Mouse (Mus musculus) liver, adult (tissue): ENCODE measurements around the gene Gm4756.

Experiments
- GATA4 ChIP-seq: IDR thresholded peaks from 2 replicates; pipeline ENCODE4 v1.6.1; 2014; ENCODE audit warnings: mild to moderate bottlenecking, low read length; ENCODE audit not compliant: insufficient replicate concordance

The Gm4756 gene

GRCm38 (mm10) chr12:72649611-72650330 is at the start of gene Gm4756:
Gene Gm4756 (minus strand): TSS chr12:72649661.
- TF ChIP-seq GATA4: no peak

DNA sequence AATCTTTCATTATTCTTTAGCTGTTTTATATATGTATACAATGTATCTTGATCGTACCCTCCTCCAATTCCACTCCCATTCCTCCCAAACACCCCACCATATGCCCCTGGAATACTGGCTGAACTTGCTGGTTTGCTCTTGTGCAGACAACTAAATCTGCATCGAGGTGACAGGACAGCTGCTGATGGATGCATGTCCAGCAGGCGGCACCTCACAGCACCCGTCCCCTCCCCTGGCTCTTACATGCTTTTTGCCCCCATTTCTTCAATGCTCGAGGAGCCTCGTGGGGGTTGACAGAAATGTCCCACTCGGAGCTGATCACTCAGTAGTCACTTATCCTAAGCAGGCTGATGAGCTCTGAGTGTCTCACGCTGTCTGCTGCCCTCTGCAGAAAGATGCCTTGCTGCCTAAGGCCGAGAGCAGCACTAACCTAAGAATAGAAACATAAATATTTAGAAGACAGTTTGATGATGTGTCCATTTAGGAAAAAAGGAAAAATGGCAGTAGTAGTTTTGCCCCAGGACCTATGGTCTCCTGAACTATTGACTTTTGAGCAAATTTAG is 45.5 kb upstream of the Gm4756 start:
- TF ChIP-seq GATA4: no peak

- TF ChIP-seq GATA4: no peak
Measured at GRCm38 (mm10) chr12:72694438-72694837, 45.0 kb upstream of the Gm4756 start.

DNA sequence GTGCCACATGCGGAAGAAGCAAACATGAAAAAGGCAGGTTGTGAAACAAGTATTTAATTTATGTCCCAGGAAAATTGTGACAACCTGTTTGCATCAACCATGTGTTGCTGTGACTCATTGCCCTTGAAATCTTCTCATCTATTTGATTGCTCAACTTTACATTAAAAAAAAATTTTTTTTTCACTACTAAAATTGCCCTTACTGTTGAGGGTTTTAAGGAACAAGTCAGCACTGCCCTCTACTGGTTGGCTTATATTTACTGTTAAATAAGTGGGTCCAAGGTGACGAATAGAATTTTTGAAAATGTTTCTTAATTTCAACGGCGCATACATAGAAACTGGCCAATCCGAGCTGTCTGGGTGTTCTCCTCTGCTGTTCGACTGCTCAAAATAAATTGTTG is 44.4 kb upstream of the Gm4756 start:
- no peak for TF ChIP-seq GATA4

GRCm38 (mm10) chr12:72683612-72684011 is 34.2 kb upstream of the Gm4756 start:
- TF ChIP-seq GATA4: no peak

DNA sequence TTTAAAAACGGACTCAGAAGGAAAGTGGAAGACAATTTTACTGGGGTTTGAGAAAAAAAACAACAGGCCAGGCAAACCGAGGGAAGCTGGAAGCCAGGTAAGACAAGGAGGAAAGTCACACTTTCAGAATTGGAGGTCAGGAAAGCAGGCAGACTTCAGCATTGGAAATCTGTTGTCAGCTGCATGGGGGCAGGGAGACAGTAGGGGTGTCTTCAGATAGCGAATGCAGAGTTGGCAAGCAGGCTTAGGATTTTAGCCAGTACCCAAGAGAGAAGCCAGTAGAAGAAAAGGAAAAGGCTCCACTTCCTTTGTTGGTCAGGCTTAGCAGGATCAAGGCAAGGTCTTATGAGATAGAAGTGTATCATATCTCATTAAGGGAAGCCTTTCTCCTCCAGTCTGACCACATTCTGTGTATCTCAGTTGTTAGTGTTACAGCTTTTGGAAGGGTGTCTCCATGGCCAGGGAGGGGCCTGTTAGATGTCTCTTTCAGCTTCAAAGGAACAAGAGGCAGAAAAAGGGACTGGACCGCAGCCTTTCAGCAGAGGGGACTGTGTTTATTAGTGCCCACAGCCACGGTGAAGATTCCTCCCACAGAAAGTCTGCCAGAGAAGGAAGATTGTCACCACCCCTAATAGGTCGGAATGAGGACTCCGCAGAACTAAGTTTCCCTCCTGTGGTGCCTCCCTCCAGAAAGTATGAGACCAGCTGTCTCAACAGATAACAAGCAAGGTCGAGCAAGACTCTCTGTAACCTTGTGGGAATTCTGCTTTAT is 33.2 kb upstream of the Gm4756 start:
- TF ChIP-seq GATA4: no peak

DNA sequence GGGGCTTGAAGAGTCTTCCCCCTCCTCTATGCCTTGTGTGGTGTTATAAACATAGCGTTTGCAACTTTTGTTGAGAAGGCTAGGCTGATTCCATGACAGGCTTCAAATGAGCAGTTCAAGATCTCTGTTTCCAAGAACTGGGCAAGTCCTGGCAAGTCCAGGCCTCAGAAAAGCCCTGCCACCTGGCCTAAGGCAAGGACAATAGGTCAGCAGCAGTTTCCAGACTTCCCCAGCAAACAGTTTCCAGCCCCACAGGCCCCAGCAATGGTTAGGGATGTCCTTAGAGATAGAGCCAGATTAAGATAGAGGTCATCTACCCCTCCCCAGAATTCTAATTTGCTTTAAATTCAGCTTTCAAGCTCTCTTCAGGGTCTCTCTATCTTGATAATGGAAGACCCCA is 32.5 kb upstream of the Gm4756 start:
- TF ChIP-seq GATA4: no peak

DNA sequence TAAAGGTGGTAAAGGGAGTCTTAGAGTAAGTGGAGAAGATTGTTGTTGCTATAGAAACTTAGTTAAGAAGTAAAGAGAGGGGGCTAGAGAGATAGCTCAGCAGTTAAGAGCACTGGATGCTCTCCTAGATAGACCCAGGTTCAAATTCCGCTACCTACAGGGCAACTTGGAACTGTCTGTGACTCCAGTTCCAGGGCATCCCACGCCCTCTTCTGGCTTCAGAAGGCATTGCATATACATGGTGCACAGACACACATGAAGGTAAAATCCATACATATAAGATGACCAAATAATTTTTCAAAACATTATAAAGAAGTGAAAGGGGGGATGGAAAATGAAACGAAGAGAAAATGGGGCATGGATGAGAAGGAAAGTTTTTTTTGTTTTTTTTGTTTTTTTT is 30.2 kb upstream of the Gm4756 start:
- no peak for TF ChIP-seq GATA4

DNA sequence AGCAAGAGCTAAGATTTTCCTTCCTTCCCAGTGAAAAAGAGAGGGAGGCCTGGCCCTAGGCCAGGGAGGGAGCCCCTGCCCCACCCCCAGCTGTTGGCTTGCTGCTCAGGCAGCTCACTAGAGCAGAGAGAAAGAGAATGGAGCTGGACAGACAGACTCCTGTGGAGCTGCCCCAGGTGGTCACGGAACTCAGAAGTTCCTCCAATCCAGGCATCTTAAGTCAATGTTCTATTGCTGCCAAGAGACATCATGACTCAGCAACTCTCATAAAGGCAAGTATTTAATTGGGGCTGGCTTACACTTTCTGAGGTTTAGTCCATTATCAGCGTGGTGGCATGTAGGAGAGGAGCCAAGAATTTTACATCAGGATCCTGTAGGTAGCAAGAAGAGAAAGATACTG is 25.4 kb upstream of the Gm4756 start:
- no peak for TF ChIP-seq GATA4

- no peak for TF ChIP-seq GATA4
Measured at GRCm38 (mm10) chr12:72674079-72674797, 24.8 kb upstream of the Gm4756 start.

DNA sequence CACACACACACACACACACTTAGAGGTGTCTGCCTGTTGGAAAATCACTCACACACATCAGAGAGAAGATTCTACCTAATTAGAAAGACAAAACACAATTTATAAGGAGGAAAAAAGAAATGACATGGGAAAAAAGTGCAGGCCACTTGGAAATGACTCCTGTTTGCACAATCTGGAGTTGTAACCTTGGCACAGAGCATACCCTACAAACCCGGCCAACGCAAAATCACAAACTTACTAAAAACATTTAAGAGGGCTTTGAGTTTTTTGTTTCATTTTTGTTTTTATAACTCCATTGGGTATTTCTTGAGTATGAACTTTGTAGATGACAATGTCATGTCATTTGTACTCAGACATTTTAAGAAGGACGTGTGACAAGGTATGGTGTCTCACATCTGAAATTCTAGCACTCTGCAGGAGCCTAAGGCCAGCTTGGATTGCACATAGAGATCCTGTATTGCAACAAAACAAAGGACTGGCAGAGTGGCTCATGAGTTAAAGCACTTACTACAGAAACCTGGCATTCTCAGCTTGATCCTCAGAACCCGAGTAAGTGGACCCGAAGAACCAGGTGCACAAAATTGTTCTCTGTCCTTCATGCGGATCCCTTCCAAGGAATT is 22.2 kb upstream of the Gm4756 start:
- TF ChIP-seq GATA4: no peak

DNA sequence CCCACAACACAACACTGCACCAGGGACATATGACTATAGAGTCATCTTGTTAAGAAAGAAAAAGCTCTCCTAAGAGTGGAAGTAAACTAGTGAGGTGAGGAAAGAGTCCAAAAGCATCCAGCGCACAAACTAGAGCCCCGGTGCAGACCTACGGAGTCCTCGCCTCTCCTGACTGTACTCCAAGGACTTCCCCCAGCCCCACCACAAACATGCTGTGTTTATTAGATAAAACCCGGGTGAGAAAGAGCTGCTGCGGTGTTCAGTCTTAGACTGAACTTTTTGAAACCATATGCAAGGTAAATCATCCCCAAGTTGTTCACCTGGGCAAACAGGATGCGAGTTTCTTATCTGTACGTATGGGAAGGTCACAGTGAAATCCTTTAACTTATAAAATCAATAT is 21.5 kb upstream of the Gm4756 start:
- TF ChIP-seq GATA4: no peak

GRCm38 (mm10) chr12:72667868-72668469 is 18.5 kb upstream of the Gm4756 start:
- no peak for TF ChIP-seq GATA4

- no peak for TF ChIP-seq GATA4
Measured at GRCm38 (mm10) chr12:72666015-72666414, 16.6 kb upstream of the Gm4756 start.
